Comparison of ENCODE assay signal across 26 mouse cellular contexts in the genomic region with DNA sequence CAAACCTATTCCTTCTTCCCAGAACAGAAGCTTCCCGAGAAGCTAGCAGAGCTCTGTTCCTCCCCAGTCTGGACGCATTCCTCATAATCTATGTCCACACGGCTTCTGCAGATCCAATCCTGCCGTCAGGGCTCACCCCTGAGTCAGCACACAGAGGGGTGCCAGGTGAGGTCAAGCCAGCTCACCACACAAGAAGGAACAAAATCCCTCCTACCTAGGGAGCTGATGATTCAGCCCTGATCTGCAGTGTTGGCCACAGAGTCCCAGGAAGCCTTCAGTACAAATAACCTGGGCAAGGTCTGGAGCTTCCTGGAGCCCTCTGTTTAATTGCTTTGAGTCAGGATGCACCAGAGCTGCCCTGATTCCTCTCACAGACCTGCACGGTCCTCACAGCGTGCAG.
A peak's percentile ranks its signal among the peaks of the same experiment; 100 is the strongest.
DNase-seq lines count a peak whose midpoint lies in the region; ATAC-seq and TF ChIP-seq lines count a peak whose summit lies in the region.
"Had no signal": no experiment of that assay in that cellular context is flagged by ENCODE, and none has a peak within 500 bp of the region (broad histone marks: within the 10 kb centered on the region; RNA-seq: fewer than 3 reads in every experiment).

No protein-coding gene starts in this region.

- TF ChIP-seq CTCF in left cerebral cortex, adult 2 months (IDR thresholded peaks at IDR 0.05): no peak

- intact Hi-C loops in left cerebral cortex, adult 2 months (cut with DNase I): no loop called here

- peak overlapping the region; percentile 84 for H3K27ac ChIP-seq in left cerebral cortex, adult 2 months
- 0 out of 2 replicates have a peak overlapping the region, but pooled peaks have one; percentile 16 for H3K27ac ChIP-seq in limb, embryonic 10.5 days
- H3K27ac ChIP-seq in heart, embryonic 11.5 days (ENCODE audit: low read depth, low read length): no peak overlapping the region
- H3K27ac ChIP-seq: embryonic facial prominence, embryonic 13.5 days; forebrain, embryonic 12.5 days; heart, embryonic 13.5 days; hindbrain, postnatal 0 days; limb, embryonic 15.5 days; liver, embryonic 14.5 days had no signal

- no peaks in the 10 kb centered on the region for H3K27me3 ChIP-seq in limb, embryonic 10.5 days (ENCODE audit: low read depth, poor library complexity, severe bottlenecking)
- H3K27me3 ChIP-seq in heart, embryonic 11.5 days (ENCODE audit: control insufficient read depth, insufficient read depth, low read length): no peaks in the 10 kb centered on the region
- H3K27me3 ChIP-seq: embryonic facial prominence, embryonic 13.5 days; forebrain, embryonic 12.5 days; limb, embryonic 15.5 days had no signal

- no peak for ATAC-seq in heart, embryonic 11.5 days (replicated peaks; ENCODE audit: insufficient number of reproducible peaks, low FRiP score, low TSS enrichment)
- ATAC-seq: hindbrain, postnatal 0 days; intestine, embryonic 16.5 days had no signal

- 83% methylated on average over 6 of the region's 6 CpGs for WGBS in limb, embryonic 10.5 days
- WGBS in heart, embryonic 11.5 days (ENCODE audit: insufficient replicate concordance): 69% methylated on average over 6 of the region's 6 CpGs

- H3K9me3 ChIP-seq in limb, embryonic 10.5 days (replicated peaks): no peaks in the 10 kb centered on the region
- H3K9me3 ChIP-seq in heart, embryonic 11.5 days (replicated peaks; ENCODE audit: control insufficient read depth, low read length): no peaks in the 10 kb centered on the region
- H3K9me3 ChIP-seq: embryonic facial prominence, embryonic 13.5 days; forebrain, embryonic 12.5 days; heart, embryonic 13.5 days; limb, embryonic 15.5 days had no signal

- no peaks in the 10 kb centered on the region for H3K36me3 ChIP-seq in limb, embryonic 10.5 days
- H3K36me3 ChIP-seq in heart, embryonic 11.5 days (ENCODE audit: control insufficient read depth, insufficient read depth, low read length): no peaks in the 10 kb centered on the region
- H3K36me3 ChIP-seq: embryonic facial prominence, embryonic 13.5 days; forebrain, embryonic 12.5 days; heart, embryonic 13.5 days; limb, embryonic 15.5 days had no signal

- no peak overlapping the region for H3K4me2 ChIP-seq in heart, embryonic 11.5 days
- H3K4me2 ChIP-seq: embryonic facial prominence, embryonic 13.5 days; forebrain, embryonic 12.5 days; heart, embryonic 13.5 days; limb, embryonic 15.5 days; lung, embryonic 14.5 days had no signal

- no peak for DNase-seq in left cerebral cortex, adult 2 months (ENCODE audit: extremely low spot score in 1 of 2, low spot score in 2 of 2)
- no peak for DNase-seq in left cerebral cortex, adult 9 months (ENCODE audit: low spot score in 2 of 2)
- DNase-seq in brain, adult 2 months (ENCODE audit: low read depth, low spot score): peak; percentile 91
- DNase-seq in cerebellum, adult 8-10 months: peak; percentile 68
- no peak for DNase-seq in limb, embryonic 10.5 days (ENCODE audit: low spot score)
- no peak for DNase-seq in gastrocnemius, adult 18-20 months (ENCODE audit: low spot score)
- DNase-seq: adrenal gland, postnatal 10 days; embryo, embryonic 11 days; gastrocnemius, postnatal 14 days; heart, adult 18-20 months; heart, postnatal 14 days; kidney, adult 9 months; kidney, postnatal 14 days; layer of hippocampus, postnatal 36 days; lung, embryonic 14.5 days; midbrain, embryonic 14.5 days; thymus, postnatal 25 days had no signal

- H3K4me3 ChIP-seq in left cerebral cortex, adult 2 months: no peak overlapping the region
- H3K4me3 ChIP-seq in limb, embryonic 10.5 days: no peak overlapping the region
- no peak overlapping the region for H3K4me3 ChIP-seq in heart, embryonic 11.5 days (ENCODE audit: low read depth, low read length)
- H3K4me3 ChIP-seq: embryonic facial prominence, embryonic 13.5 days; erythroblast, embryonic 14.5 days; forebrain, embryonic 12.5 days; heart, embryonic 13.5 days; limb, embryonic 15.5 days had no signal

- peaks cover 34% of the 10 kb centered on the region for H3K4me1 ChIP-seq in limb, embryonic 10.5 days
- H3K4me1 ChIP-seq in heart, embryonic 11.5 days (ENCODE audit: control insufficient read depth, insufficient read depth, low read length): no peaks in the 10 kb centered on the region
- H3K4me1 ChIP-seq: heart, embryonic 13.5 days; limb, embryonic 15.5 days had no signal

- H3K9ac ChIP-seq in heart, embryonic 11.5 days (ENCODE audit: low read depth, low read length): no peak overlapping the region
- H3K9ac ChIP-seq: embryonic facial prominence, embryonic 13.5 days; forebrain, embryonic 12.5 days; heart, embryonic 13.5 days; limb, embryonic 15.5 days; liver, embryonic 14.5 days; lung, embryonic 14.5 days had no signal

Comparison
In these comparisons a context has a peak if more than half of its experiments do, and no peak if none do; other contexts are left out.
1. DNase-seq: peak in brain, adult 2 months (single experiment) and cerebellum, adult 8-10 months (single experiment); none in left cerebral cortex, adult 2 months (0 of 2), left cerebral cortex, adult 9 months (0 of 2), limb, embryonic 10.5 days (single experiment) and gastrocnemius, adult 18-20 months (single experiment).